Mouse (Mus musculus) ES-Bruce4 (cell line): Measurements from ENCODE around the gene Ninj1. TPM values are rescaled to one million over a fixed set of nuclear protein-coding genes. Genes with fewer than 3 reads are reported as not detected.

Source experiments
- H3K27ac ChIP-seq: 2 replicates; pipeline ENCODE4 v1.5.1; 2012; ENCODE audit warnings: low read length, inconsistent platforms; ENCODE audit not compliant: insufficient read depth
- H3K27me3 ChIP-seq: 2 replicates; pipeline ENCODE4 v1.6.1; 2012; ENCODE audit warnings: mild to moderate bottlenecking, low read length, inconsistent platforms; ENCODE audit not compliant: control insufficient read depth, poor library complexity, insufficient read depth, severe bottlenecking
- H3K36me3 ChIP-seq: 2 replicates; pipeline ENCODE4 v1.6.1; 2012; ENCODE audit warnings: inconsistent platforms, mild to moderate bottlenecking, low read length, moderate library complexity; ENCODE audit not compliant: control insufficient read depth, poor library complexity, insufficient read depth, severe bottlenecking
- H3K4me1 ChIP-seq: one replicate; pipeline ENCODE4 v1.8.1; 2011; ENCODE audit warnings: low read length; ENCODE audit not compliant: control insufficient read depth, insufficient read depth
- H3K4me3 ChIP-seq: 2 replicates; pipeline ENCODE4 v1.5.1; 2011; ENCODE audit warnings: low read depth, mild to moderate bottlenecking, low read length
- H3K9ac ChIP-seq: 2 replicates; pipeline ENCODE4 v1.6.1; 2012; ENCODE audit warnings: low read depth, mild to moderate bottlenecking, inconsistent platforms; ENCODE audit not compliant: poor library complexity, severe bottlenecking
- H3K9me3 ChIP-seq: replicated peaks from 2 replicates; pipeline ENCODE4 v1.6.1; 2012; ENCODE audit warnings: mild to moderate bottlenecking, low read length, inconsistent platforms; ENCODE audit not compliant: control insufficient read depth, poor library complexity, insufficient read depth, severe bottlenecking
- CTCF ChIP-seq: IDR thresholded peaks from one replicate; pipeline ENCODE4 v1.8.1; 2011; ENCODE audit warnings: low read depth, low read length
- EP300 ChIP-seq: IDR thresholded peaks from 2 replicates; pipeline ENCODE4 v1.6.1; 2011; ENCODE audit warnings: low read depth, low read length; ENCODE audit not compliant: insufficient read depth
- POLR2A ChIP-seq: IDR thresholded peaks from one replicate; pipeline ENCODE4 v1.8.1; 2011; ENCODE audit warnings: low read length; ENCODE audit not compliant: insufficient read depth
- polyA plus RNA-seq: library from polyadenylated mRNA; stranded (reverse); fragments of >200 nt; gene quantifications from 2 replicates; pipeline ENCODE4 v1.2.4, GENCODE M21; 2011; ENCODE audit warnings: low read depth; ENCODE audit not compliant: missing spikeins, insufficient read depth, insufficient read length

The Ninj1 gene
- polyA plus RNA-seq, 1 experiment, result 30.0 TPM

DNA sequence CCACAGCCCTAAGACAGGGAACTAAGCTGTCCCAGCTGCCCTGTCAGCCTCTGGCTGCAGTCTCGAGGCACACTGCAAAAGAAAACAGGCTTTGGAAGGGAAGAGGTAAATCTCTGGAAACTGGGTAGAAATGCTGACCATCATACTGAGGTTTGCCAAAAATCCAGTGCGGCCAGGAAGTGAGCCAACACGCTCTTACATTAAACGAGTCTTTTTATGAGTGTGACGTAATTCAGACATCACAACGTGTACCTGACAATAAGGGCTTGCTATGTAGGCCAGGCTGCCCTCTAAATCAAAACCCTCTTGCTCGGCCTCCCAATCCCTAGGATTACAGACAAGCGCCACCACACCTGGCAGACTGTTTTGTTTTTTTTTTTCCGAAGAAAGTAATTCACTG is 20.2 kb upstream of the Ninj1 start:
- Histone ChIP-seq H3K27me3 (no peaks in the 10 kb centered on the region), H3K27ac (no peak overlapping the region), H3K4me1 (no peaks in the 10 kb centered on the region), H3K4me3 (no peak overlapping the region), H3K36me3 (no peaks in the 10 kb centered on the region), H3K9ac (no peak overlapping the region), H3K9me3 (no peaks in the 10 kb centered on the region)
- TF ChIP-seq CTCF, result no peak
- no peak for TF ChIP-seq EP300
- TF ChIP-seq POLR2A, result no peak

DNA sequence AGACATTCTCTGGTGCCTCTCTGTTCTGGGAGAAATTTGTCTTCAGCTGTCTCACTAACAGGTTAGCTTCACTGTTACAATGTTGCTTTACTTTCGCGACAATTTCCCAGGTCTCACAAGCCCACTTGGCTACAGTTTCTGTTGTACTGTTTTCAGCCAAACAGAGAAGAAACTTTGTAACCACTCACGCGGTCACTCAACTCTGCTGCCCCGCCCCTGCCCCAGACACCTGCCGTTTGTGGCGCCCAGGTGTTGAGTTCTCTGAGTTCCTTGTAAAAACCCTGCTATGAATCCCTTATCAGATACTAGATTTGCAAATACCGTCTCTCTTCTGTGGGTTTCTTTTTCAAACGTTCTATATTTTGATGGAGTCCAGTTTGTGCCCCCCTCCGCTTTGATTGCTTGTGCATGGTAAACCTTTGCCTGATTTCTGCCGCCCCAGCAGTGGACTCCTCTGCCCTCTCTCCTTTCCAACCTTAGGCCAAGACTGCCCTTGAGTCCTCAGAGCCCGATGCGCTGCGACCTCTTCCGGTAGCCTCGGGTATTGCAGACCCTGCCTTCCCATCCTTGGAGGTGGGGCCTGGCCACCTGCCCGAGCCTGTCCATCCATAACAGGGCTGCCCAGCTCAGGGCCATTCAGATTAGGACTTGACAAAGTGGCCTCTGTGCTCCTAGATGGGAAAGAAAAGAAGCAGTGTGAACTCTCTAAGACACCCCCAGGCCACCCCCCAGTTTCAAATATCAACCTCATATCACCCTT is 17.7 kb upstream of the Ninj1 start:
- TF ChIP-seq CTCF (peak; percentile 96), EP300 (no peak), POLR2A (no peak)
- H3K27me3 ChIP-seq, result no peaks in the 10 kb centered on the region
- H3K4me1 ChIP-seq, result no peaks in the 10 kb centered on the region
- no peaks in the 10 kb centered on the region for H3K36me3 ChIP-seq
- H3K27ac ChIP-seq, result no peak overlapping the region
- H3K4me3 ChIP-seq, result no peak overlapping the region
- H3K9ac ChIP-seq, result no peak overlapping the region
- no peaks in the 10 kb centered on the region for H3K9me3 ChIP-seq

DNA sequence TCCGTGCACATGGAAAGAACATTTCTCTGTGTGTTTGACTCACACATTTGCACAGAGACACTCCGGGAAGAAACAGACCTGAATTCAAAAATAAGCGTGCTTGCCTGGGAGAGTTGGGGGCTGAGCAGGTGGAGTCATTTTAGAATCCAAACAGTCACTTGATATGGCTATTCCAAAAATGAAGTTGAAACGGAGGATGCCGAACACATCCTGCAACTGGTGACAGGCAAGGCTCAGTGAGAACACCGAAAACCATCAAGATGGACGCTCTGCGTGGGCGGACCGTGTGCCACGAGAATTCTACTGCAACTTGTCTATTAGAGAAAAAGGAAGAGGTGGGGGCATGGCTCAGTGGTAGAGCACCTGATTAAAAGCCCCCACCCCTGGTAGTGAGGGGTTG is 16.7 kb upstream of the Ninj1 start:
- no peak overlapping the region for H3K9ac ChIP-seq
- H3K4me1 ChIP-seq, result no peaks in the 10 kb centered on the region
- H3K27ac ChIP-seq, result no peak overlapping the region
- no peaks in the 10 kb centered on the region for H3K36me3 ChIP-seq
- no peak for TF ChIP-seq EP300
- no peak for TF ChIP-seq CTCF
- no peak for TF ChIP-seq POLR2A
- H3K27me3 ChIP-seq, result no peaks in the 10 kb centered on the region
- no peaks in the 10 kb centered on the region for H3K9me3 ChIP-seq
- H3K4me3 ChIP-seq, result no peak overlapping the region

DNA sequence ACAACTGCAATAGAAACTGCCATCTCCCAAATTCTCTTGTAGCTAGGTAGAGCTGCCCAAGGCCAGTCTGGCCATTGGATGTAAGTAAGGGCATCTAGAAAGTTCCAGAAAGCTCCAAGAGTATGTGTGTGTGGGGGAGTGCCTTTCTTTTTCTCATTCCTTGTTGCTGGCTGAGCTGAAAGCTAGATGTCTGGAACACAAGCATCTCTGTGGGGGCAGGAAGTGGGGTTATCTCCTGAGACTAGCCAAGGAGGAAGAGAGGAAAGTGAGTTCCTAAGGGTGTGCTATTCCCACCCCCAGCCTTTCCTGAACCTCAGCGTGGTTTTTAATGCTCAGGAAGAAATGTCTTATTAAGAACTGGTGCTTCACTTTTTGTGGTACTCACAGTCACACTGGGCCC is 15.6 kb upstream of the Ninj1 start:
- no peaks in the 10 kb centered on the region for H3K36me3 ChIP-seq
- H3K9ac ChIP-seq, result no peak overlapping the region
- no peaks in the 10 kb centered on the region for H3K4me1 ChIP-seq
- no peaks in the 10 kb centered on the region for H3K9me3 ChIP-seq
- H3K27me3 ChIP-seq, result no peaks in the 10 kb centered on the region
- H3K27ac ChIP-seq, result no peak overlapping the region
- no peak overlapping the region for H3K4me3 ChIP-seq
- TF ChIP-seq CTCF (no peak), POLR2A (no peak), EP300 (no peak)

DNA sequence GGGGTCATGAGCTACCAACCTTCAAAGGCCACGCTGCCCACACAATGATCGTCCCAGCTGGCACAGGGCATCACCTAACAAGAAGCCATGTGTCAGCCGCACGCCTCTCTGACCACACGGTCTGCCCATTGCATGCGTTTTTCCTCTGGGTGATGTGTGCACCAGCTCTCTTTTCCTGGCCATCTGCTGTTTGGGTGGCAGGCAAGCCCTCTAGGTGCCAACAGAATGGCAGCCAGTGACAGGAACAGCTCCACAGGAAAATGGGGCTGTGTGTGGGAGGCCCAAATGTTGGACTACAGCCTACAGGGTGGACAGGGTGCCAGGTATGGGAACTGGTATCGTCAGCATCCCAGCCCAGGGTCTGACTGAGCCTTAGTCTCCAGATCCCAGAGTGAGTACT is 14.9 kb upstream of the Ninj1 start:
- TF ChIP-seq CTCF (no peak), EP300 (no peak), POLR2A (no peak)
- no peaks in the 10 kb centered on the region for H3K9me3 ChIP-seq

DNA sequence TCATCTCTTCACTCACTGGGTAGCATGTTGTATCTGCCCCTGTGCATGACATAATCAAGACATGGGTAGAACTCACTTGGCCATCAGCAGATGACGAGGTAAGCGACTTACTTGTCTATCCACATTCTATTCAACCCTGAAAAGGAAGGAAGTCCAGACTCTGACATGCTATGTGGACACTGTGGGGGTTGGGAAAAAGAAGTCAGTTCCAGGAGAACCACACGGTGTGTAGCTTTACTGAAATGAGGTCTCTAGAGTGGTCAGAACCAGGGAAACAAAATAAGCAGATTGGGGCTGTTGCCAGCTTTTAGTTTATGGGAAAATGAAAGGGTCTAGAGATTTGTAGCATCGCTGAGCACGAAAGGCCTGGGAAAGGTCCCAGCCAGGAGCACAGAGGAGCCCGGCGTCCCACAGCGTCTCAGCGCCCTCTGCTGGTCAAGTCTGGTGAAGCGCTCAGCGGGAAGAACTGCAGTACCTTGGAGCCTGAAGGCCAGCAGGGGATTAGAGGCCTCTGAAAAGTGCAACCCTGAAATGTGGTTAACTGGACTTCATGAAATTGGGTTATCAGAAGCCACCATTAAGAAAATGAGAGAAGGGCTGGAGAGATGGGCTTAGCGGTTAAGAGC is 14.2 kb upstream of the Ninj1 start:
- no peak overlapping the region for H3K4me3 ChIP-seq
- no peak overlapping the region for H3K27ac ChIP-seq
- no peak overlapping the region for H3K9ac ChIP-seq
- no peaks in the 10 kb centered on the region for H3K4me1 ChIP-seq
- H3K27me3 ChIP-seq, result no peaks in the 10 kb centered on the region
- TF ChIP-seq POLR2A (no peak), CTCF (peak; percentile 95), EP300 (no peak)
- H3K36me3 ChIP-seq, result no peaks in the 10 kb centered on the region
- H3K9me3 ChIP-seq, result no peaks in the 10 kb centered on the region

More for the DNA sequence above, 14.9 kb upstream of the Ninj1 start:
- no peaks in the 10 kb centered on the region for H3K27me3 ChIP-seq
- no peaks in the 10 kb centered on the region for H3K4me1 ChIP-seq
- H3K27ac ChIP-seq, result no peak overlapping the region
- no peak overlapping the region for H3K4me3 ChIP-seq
- H3K9ac ChIP-seq, result no peak overlapping the region
- no peaks in the 10 kb centered on the region for H3K36me3 ChIP-seq
